Mouse (Mus musculus): ENCODE measurements at regions not wholly inside any gene's neighbourhood (a gene's known extent, or its start where the extent isn't known, plus 50 kb on each side); places are given as distances from the start of the nearest gene placed in this dataset.

GRCm38 (mm10) chr13:71372701-71373685 is 531.4 kb upstream of the Adamts16 start:
- TF ChIP-seq CTCF (IDR thresholded peaks at IDR 0.05; ENCODE audit: low read depth, low read length) (no peak), TAL1 (conservative IDR thresholded peaks at IDR 0.05; ENCODE audit: low read depth, low read length) (no peak), GATA1 (IDR thresholded peaks at IDR 0.05; ENCODE audit: borderline replicate concordance, low read length) (no peak)

Measured in G1E (cell line).